Mouse (Mus musculus) midbrain, postnatal 0 days (tissue): ENCODE data around the gene Neurl1a. TPM values are rescaled to one million over a fixed set of nuclear protein-coding genes. Genes with fewer than 3 reads are reported as not detected.

Experiments
- ATAC-seq: fragments of 200-750 bp; cut with Nextera tagmentation; 2 replicates; pipeline ENCODE4 v1.8.0; 2017; ENCODE audit warnings: moderate number of reproducible peaks, mild to moderate bottlenecking, moderate TSS enrichment, moderate library complexity; ENCODE audit not compliant: low FRiP score
- DNase-seq: peaks from one replicate; pipeline ENCODE4 v3.0.0-alpha.2; 2015; ENCODE audit warnings: low spot score
- H3K27ac ChIP-seq: fragments of 300-500 bp; sonication (generic); 2 replicates; pipeline ENCODE4 v1.5.1; 2014; ENCODE audit warnings: low read depth, mild to moderate bottlenecking, low read length, mixed read lengths
- H3K27me3 ChIP-seq: fragments of 300-500 bp; sonication (generic); 2 replicates; pipeline ENCODE4 v1.6.1; 2014; ENCODE audit warnings: low read length, control low read depth, mixed read lengths; ENCODE audit not compliant: insufficient read depth
- H3K36me3 ChIP-seq: fragments of 300-500 bp; sonication (generic); 2 replicates; pipeline ENCODE4 v1.6.1; 2014; ENCODE audit warnings: low read length, control low read depth, mixed read lengths; ENCODE audit not compliant: insufficient read depth
- H3K4me1 ChIP-seq: fragments of 300-500 bp; sonication (generic); 2 replicates; pipeline ENCODE4 v1.6.1; 2014; ENCODE audit warnings: mild to moderate bottlenecking, control low read depth, antibody characterized with exemption, low read length, mixed read lengths; ENCODE audit not compliant: insufficient read depth
- H3K4me2 ChIP-seq: fragments of 300-500 bp; sonication (generic); 2 replicates; pipeline ENCODE4 v1.6.1; 2014; ENCODE audit warnings: low read depth, mild to moderate bottlenecking, low read length, mixed read lengths; ENCODE audit not compliant: poor library complexity, severe bottlenecking
- H3K4me3 ChIP-seq: fragments of 300-500 bp; sonication (generic); 2 replicates; pipeline ENCODE4 v1.5.1; 2014; ENCODE audit warnings: low read depth, mild to moderate bottlenecking, low read length, moderate library complexity
- H3K9ac ChIP-seq: fragments of 300-500 bp; sonication (generic); replicated peaks from 2 replicates; pipeline ENCODE4 v1.6.1; 2014; ENCODE audit warnings: mild to moderate bottlenecking, low read length, moderate library complexity, mixed read lengths; ENCODE audit not compliant: poor library complexity, severe bottlenecking
- H3K9me3 ChIP-seq: fragments of 300-500 bp; sonication (generic); 2 replicates; pipeline ENCODE4 v1.6.1; 2016; ENCODE audit warnings: low read length, control low read depth
- CTCF ChIP-seq: IDR thresholded peaks from 2 replicates; pipeline ENCODE4 v1.5.1; 2016; ENCODE audit warnings: antibody characterized with exemption, mild to moderate bottlenecking
- WGBS: fragments of 180-500 bp; shearing (Covaris S2); extraction: QIAGEN DNeasy Blood & Tissue Kit; methylation state at CpG from one replicate; pipeline ENCODE4 v1.1.7; 2014; 5-methylcytosine and 5-hydroxymethylcytosine counted together
- polyA plus RNA-seq: library from polyadenylated mRNA; unstranded; fragments of >200 nt; fragmentation: Nextera tagmentation; extraction: Ambion mirVana; gene quantifications from 2 replicates; pipeline ENCODE4 v1.2.1, GENCODE M21; 2015
- total RNA-seq: library from RNA; depleted of rRNA; stranded (reverse); fragments of >200 nt; gene quantifications from 2 replicates; pipeline ENCODE4 v1.2.3, GENCODE M21; 2014

Neurl1a gene
- total and polyA plus RNA-seq, 2 experiments from 2014 or later: 16.2 to 82.4 TPM

- H3K27me3 ChIP-seq: no peaks in the 10 kb centered on the region
- no peaks in the 10 kb centered on the region for H3K9me3 ChIP-seq
- peaks cover 5% of the 10 kb centered on the region; the same call in 1 of the 2 replicates for H3K4me1 ChIP-seq
- H3K36me3 ChIP-seq: no peaks in the 10 kb centered on the region
- H3K27ac ChIP-seq: no peak overlapping the region
- H3K4me2 ChIP-seq: no peak overlapping the region
- no peak for TF ChIP-seq CTCF
- H3K9ac ChIP-seq: no peak overlapping the region
- ATAC-seq (no peak), DNase-seq (no peak)
- 83% methylated on average over 3 of the region's 3 CpGs for WGBS
- H3K4me3 ChIP-seq: no peak overlapping the region
These were observed 54.5 kb downstream of the Neurl1a start for GRCm38 (mm10) chr19:47233087-47233486.

GRCm38 (mm10) chr19:47240076-47240475, 61.5 kb downstream of the Neurl1a start:
- no peak overlapping the region for H3K27ac ChIP-seq
- H3K27me3 ChIP-seq: no peaks in the 10 kb centered on the region
- no peak for DNase-seq
- no peak overlapping the region for H3K9ac ChIP-seq
- H3K4me1 ChIP-seq: no peaks in the 10 kb centered on the region
- no peak overlapping the region for H3K4me2 ChIP-seq
- 43% methylated on average over 12 of the region's 12 CpGs for WGBS
- peaks cover 3% of the 10 kb centered on the region; the same call in 1 of the 2 replicates for H3K36me3 ChIP-seq
- no peak for TF ChIP-seq CTCF
- H3K9me3 ChIP-seq: no peaks in the 10 kb centered on the region
- ATAC-seq: no peak
- no peak overlapping the region for H3K4me3 ChIP-seq

- Histone ChIP-seq H3K27ac (no peak overlapping the region), H3K4me2 (no peak overlapping the region), H3K27me3 (no peaks in the 10 kb centered on the region), H3K4me3 (no peak overlapping the region), H3K9me3 (no peaks in the 10 kb centered on the region), H3K9ac (no peak overlapping the region), H3K36me3 (peaks cover 3% of the 10 kb centered on the region; the same call in 1 of the 2 replicates), H3K4me1 (no peaks in the 10 kb centered on the region)
- DNase-seq (no peak), ATAC-seq (no peak)
- no peak for TF ChIP-seq CTCF
- 57% methylated on average over 7 of the region's 7 CpGs for WGBS
These were observed 62.3 kb downstream of the Neurl1a start for GRCm38 (mm10) chr19:47240957-47241356.

GRCm38 (mm10) chr19:47242227-47242626, 63.6 kb downstream of the Neurl1a start:
- H3K4me1 ChIP-seq: no peaks in the 10 kb centered on the region
- DNase-seq: no peak
- H3K4me2 ChIP-seq: no peak overlapping the region
- ATAC-seq: no peak
- H3K36me3 ChIP-seq: peaks cover 3% of the 10 kb centered on the region; the same call in 1 of the 2 replicates
- TF ChIP-seq CTCF: no peak
- no peak overlapping the region for H3K4me3 ChIP-seq
- H3K9me3 ChIP-seq: no peaks in the 10 kb centered on the region
- WGBS: 98% methylated on average over 4 of the region's 4 CpGs
- no peak overlapping the region for H3K27ac ChIP-seq
- no peaks in the 10 kb centered on the region for H3K27me3 ChIP-seq
- no peak overlapping the region for H3K9ac ChIP-seq

DNA sequence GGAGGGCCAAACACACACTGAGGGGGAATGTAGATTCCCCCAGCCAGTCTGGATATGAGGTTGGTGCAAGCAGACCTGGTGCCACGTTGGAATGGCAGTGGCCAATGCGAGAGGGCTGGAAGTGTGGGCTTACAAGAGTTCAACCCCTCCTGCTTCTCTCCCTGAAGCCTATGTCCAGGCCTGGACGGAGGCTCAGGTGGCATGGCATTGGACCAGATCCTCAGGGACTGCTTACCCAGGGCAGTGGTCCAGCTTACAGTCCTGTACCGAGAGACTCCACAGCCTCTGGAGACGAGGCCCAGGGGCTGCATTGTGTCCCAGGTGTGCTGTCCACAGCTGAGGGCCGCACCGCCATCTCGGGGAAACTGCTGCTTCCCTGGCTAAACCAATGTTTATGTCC, 66.9 kb downstream of the Neurl1a start:
- ATAC-seq (no peak), DNase-seq (no peak)
- Histone ChIP-seq H3K4me3 (no peak overlapping the region), H3K27me3 (no peaks in the 10 kb centered on the region), H3K36me3 (peaks cover 3% of the 10 kb centered on the region; the same call in 1 of the 2 replicates), H3K9ac (no peak overlapping the region), H3K9me3 (no peaks in the 10 kb centered on the region), H3K4me1 (no peaks in the 10 kb centered on the region), H3K4me2 (no peak overlapping the region), H3K27ac (no peak overlapping the region)
- 67% methylated on average over 8 of the region's 8 CpGs for WGBS
- no peak for TF ChIP-seq CTCF

GRCm38 (mm10) chr19:47247791-47248190, 69.2 kb downstream of the Neurl1a start:
- Histone ChIP-seq H3K9ac (no peak overlapping the region), H3K9me3 (no peaks in the 10 kb centered on the region), H3K4me2 (no peak overlapping the region), H3K36me3 (no peaks in the 10 kb centered on the region), H3K4me1 (no peaks in the 10 kb centered on the region), H3K4me3 (no peak overlapping the region), H3K27ac (no peak overlapping the region), H3K27me3 (peaks cover 16% of the 10 kb centered on the region)
- DNase-seq (no peak), ATAC-seq (no peak)
- WGBS: 69% methylated on average over 11 of the region's 11 CpGs
- TF ChIP-seq CTCF: no peak
